Mouse (Mus musculus) neural tube, embryonic 15.5 days (tissue): ENCODE results near the gene Dnajb1. TPM values are rescaled to one million over a fixed set of nuclear protein-coding genes. Genes with fewer than 3 reads are reported as not detected.
A peak's percentile ranks its signal among the peaks of the same experiment; 100 is the strongest.
"Not testable (repeated sequence)": the region's sequence is repeated elsewhere in the genome, so short reads cannot be mapped to it uniquely, and the experiment has no call there.

Experiments used
- ATAC-seq: fragments of 200-750 bp; cut with Nextera tagmentation; 2 replicates; pipeline ENCODE4 v1.8.0; 2017; ENCODE audit warnings: mild to moderate bottlenecking, moderate TSS enrichment, moderate library complexity; ENCODE audit not compliant: low FRiP score
- H3K27ac ChIP-seq: fragments of 300-500 bp; sonication (generic); replicated peaks from 2 replicates; pipeline ENCODE4 v1.5.1; 2015; ENCODE audit warnings: mild to moderate bottlenecking, inconsistent platforms
- H3K27me3 ChIP-seq: fragments of 300-500 bp; sonication (generic); replicated peaks from 2 replicates; pipeline ENCODE4 v1.6.1; 2015; ENCODE audit warnings: inconsistent platforms
- H3K36me3 ChIP-seq: fragments of 300-500 bp; sonication (generic); 2 replicates; pipeline ENCODE4 v1.6.1; 2015; ENCODE audit warnings: inconsistent platforms
- H3K4me1 ChIP-seq: fragments of 300-500 bp; sonication (generic); 2 replicates; pipeline ENCODE4 v1.6.1; 2015; ENCODE audit warnings: inconsistent platforms
- H3K4me2 ChIP-seq: fragments of 300-500 bp; sonication (generic); 2 replicates; pipeline ENCODE4 v1.6.1; 2015; ENCODE audit warnings: inconsistent platforms, mild to moderate bottlenecking, moderate library complexity
- H3K4me3 ChIP-seq: fragments of 300-500 bp; sonication (generic); replicated peaks from 2 replicates; pipeline ENCODE4 v1.5.1; 2015; ENCODE audit warnings: mild to moderate bottlenecking, inconsistent platforms
- H3K9ac ChIP-seq: fragments of 300-500 bp; sonication (generic); replicated peaks from 2 replicates; pipeline ENCODE4 v1.6.1; 2015; ENCODE audit warnings: mild to moderate bottlenecking, inconsistent platforms
- H3K9me3 ChIP-seq: fragments of 300-500 bp; sonication (generic); replicated peaks from 2 replicates; pipeline ENCODE4 v1.6.1; 2016; ENCODE audit warnings: inconsistent platforms
- WGBS: fragments of 180-500 bp; shearing (Covaris S2); methylation state at CpG from one replicate; pipeline ENCODE4 v1.1.7; 2015; ENCODE audit warnings: mixed read lengths; 5-methylcytosine and 5-hydroxymethylcytosine counted together
- polyA plus RNA-seq: library from polyadenylated mRNA; unstranded; fragments of >200 nt; fragmentation: Nextera tagmentation; extraction: Ambion mirVana; gene quantifications from 2 replicates; pipeline ENCODE4 v1.2.1, GENCODE M21; 2015

The Dnajb1 gene
- 57.9 and 63.1 TPM in 2 replicates for polyA plus RNA-seq

DNA sequence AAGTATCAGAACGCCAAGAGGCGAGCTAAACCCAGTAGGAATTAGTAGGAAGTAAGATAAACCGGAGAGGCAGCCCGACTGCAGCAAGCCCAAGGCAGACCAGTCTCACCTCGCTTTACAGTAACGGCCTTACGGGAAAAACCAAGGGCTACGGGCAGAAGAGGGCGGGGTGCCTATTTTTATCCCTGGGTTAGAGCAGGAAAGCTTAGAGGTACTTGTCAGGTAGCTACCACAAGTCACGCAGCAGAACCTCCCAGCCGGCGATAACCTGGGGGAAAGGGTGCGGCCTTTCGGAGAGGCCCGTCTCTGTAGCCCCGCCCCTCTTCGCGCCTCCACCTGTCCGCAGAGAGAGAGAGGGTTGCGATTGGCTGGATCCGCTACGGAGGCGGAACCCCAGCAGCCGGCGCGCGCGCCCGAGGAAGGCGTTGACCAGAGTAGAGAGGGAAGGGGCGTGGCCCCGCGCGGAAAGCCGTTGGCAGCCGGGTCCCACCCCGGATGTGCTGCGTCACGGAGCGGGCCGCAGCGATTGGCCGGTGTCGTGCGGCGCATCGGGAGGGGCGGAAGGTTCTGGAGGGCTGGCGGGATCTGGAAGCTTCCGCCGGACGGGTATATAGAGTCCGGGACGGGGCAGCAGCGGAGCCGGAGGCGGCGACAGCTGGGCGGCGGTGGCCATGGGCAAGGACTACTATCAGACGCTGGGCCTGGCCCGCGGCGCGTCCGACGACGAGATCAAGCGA, at the start of gene Dnajb1, which contains the start of gene Tecr:
TSS of gene Dnajb1 (plus strand) at position 533 of the 737 bp plus-strand sequence.
TSS of gene Tecr (minus strand) at position 311 of the 737 bp plus-strand sequence.
- Histone ChIP-seq H3K9me3 (no peaks in the 10 kb centered on the region), H3K4me2 (peak within 1 kb of the TSS; percentile 83), H3K27me3 (no peaks in the 10 kb centered on the region), H3K4me3 (peak within 1 kb of the TSS; percentile 78), H3K36me3 (peaks cover 30% of the 10 kb centered on the region), H3K27ac (peak within 1 kb of the TSS; percentile 97), H3K4me1 (peaks cover 31% of the 10 kb centered on the region), H3K9ac (peak within 1 kb of the TSS; percentile 71)
- under 1% methylated on average over 65 of the region's 69 CpGs for WGBS
- peak; percentile 97 for ATAC-seq

DNA sequence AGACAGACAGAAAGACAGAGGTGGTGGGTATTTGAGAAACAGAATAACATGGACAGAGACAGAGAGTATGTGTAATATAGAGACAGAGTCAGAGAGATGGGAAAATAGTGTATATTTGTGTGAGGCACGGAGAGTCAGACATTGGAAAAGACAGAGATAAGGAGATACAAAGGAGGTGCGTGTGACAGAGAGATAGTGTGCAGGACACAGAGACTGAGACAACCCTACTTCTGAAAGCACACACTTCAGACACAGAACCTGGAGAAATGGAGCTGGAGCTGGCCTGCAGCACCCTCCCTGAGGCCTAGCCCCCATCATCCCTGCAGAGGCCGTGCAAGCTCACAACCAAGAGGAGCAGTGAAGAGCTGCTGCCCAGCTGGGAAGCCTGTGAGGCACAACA, 45.3 kb upstream of the Dnajb1 start:
- no peak overlapping the region for H3K9ac ChIP-seq
- no peaks in the 10 kb centered on the region for H3K36me3 ChIP-seq
- peaks cover 8% of the 10 kb centered on the region for H3K4me1 ChIP-seq
- H3K4me3 ChIP-seq: no peak overlapping the region
- ATAC-seq: no peak
- H3K9me3 ChIP-seq: no peaks in the 10 kb centered on the region
- no peak overlapping the region for H3K4me2 ChIP-seq
- H3K27ac ChIP-seq: no peak overlapping the region
- H3K27me3 ChIP-seq: no peaks in the 10 kb centered on the region
- 85% methylated on average over 3 of the region's 3 CpGs for WGBS

DNA sequence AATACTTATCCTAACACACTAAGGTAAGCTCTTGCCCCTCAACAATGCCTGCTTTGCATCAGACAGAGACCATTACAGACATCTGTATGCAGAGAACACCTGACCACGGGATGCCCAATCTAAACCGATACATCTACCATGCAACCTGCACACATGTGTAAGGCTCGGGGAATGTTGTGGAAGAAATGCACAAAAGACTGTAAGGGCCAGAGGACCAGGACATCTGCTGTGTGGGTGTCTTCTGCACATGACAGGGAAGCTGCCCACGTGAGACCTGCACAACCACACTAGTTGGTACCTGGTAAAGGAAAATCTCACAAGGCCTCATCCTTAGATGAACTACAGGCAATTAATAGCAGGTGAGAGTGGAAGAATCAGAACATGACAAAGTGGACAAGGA, 44.7 kb upstream of the Dnajb1 start:
- H3K27me3 ChIP-seq: no peaks in the 10 kb centered on the region
- H3K9me3 ChIP-seq: no peaks in the 10 kb centered on the region
- no peak overlapping the region for H3K9ac ChIP-seq
- no peaks in the 10 kb centered on the region for H3K36me3 ChIP-seq
- no peak overlapping the region for H3K4me2 ChIP-seq
- H3K4me3 ChIP-seq: no peak overlapping the region
- H3K4me1 ChIP-seq: peaks cover 14% of the 10 kb centered on the region
- H3K27ac ChIP-seq: no peak overlapping the region
- WGBS: 75% methylated on average over 4 of the region's 4 CpGs
- ATAC-seq: no peak

DNA sequence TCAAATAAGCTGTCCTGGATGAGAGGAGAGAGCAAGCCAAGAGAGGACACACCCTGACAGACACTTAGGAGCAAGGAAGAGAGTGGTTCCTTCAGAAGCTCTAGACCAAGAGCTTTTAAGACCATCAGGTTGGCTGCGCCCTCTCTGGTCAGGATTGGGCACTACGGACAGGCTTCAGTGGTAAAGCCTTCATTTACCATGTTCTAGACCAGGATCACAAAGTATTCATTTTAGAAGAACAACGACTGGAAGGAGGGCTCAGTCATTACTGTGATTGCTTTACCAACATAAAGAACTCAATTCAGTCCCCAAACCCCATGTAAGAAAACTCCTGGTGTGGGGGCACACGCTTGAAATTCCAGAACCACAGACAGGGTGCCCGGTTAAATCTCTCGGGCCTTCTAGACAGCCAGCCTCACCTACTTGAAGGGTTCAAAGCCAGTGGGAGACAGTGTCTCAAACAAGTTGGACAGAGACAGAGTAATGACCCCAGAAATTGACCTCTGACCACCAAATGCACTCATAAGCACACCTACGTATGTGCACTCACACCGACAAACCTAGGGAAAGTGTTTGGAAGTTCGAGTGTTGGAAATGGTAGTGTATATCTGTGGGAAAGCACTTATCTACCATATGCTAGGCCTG, 42.1 kb upstream of the Dnajb1 start:
- 77% methylated on average over 9 of the region's 9 CpGs for WGBS
- Histone ChIP-seq H3K4me2 (peak overlapping the region; percentile 85; the same call in 1 of the 2 replicates), H3K4me1 (peaks cover 29% of the 10 kb centered on the region)

DNA sequence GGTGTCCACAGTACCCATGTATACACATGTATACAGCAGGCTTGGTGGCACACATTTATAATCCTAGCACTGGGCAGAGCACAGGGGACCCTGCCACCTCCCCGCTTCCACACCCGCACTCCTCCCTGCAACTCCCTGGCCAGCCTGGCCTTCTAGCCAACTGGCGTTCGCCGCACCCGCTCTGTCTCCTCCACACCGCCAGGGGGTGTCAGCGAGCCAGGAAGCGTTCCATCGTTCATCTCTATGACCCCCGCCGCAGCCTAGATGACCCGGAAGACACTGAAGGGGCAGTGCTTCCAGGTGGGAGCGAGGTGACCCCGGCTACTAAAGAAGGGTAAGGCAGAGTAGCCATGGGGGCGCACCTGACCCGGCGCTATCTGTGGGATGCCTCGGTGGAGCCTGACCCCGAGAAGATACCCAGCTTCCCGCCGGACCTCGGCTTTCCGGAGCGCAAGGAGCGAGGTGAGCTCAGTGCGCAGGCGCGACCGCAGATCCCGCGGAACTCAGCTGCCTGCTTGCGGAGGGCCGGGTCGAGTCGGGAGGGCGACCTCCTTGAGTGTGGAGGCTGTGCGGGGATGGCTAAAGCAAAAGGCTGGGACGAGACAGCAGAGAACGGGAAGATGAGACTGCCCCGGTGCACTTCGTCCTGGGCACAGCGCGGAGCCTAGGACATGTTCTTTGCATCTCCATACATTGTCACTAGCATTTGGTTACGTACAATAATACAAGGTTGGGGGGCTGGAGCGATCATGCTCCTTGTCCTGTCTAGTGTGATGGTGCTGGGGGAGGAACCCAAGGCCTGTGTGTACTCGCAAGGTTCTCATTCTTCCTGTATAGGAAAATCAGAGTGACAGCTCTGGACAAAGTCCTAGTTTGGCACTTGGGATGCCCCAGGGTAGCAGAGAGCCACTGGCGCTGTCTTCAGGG, 41.3 kb upstream of the Dnajb1 start, which contains the start of gene Ndufb7:
TSS of gene Ndufb7 (plus strand) at position 203 of the 927 bp plus-strand sequence.
- H3K9me3 ChIP-seq: no peaks in the 10 kb centered on the region
- H3K4me1 ChIP-seq: peaks cover 29% of the 10 kb centered on the region
- H3K9ac ChIP-seq: peak within 1 kb of the TSS; percentile 66
- H3K4me3 ChIP-seq: peak within 1 kb of the TSS; percentile 77
- under 1% methylated on average over 48 of the region's 48 CpGs for WGBS
- H3K4me2 ChIP-seq: peak within 1 kb of the TSS; percentile 85
- H3K27me3 ChIP-seq: no peaks in the 10 kb centered on the region
- peak within 1 kb of the TSS; percentile 85 for H3K27ac ChIP-seq
- peaks cover 18% of the 10 kb centered on the region for H3K36me3 ChIP-seq
- ATAC-seq: peak; percentile 88

More for the DNA sequence above, 42.1 kb upstream of the Dnajb1 start:
- ATAC-seq: 0 out of 2 replicates have a peak, but pooled peaks have one; percentile 10
- Histone ChIP-seq H3K27me3 (no peaks in the 10 kb centered on the region), H3K36me3 (peaks cover 10% of the 10 kb centered on the region), H3K27ac (no peak overlapping the region), H3K9ac (no peak overlapping the region), H3K4me3 (no peak overlapping the region; the same call in 1 of the 2 replicates), H3K9me3 (no peaks in the 10 kb centered on the region)

DNA sequence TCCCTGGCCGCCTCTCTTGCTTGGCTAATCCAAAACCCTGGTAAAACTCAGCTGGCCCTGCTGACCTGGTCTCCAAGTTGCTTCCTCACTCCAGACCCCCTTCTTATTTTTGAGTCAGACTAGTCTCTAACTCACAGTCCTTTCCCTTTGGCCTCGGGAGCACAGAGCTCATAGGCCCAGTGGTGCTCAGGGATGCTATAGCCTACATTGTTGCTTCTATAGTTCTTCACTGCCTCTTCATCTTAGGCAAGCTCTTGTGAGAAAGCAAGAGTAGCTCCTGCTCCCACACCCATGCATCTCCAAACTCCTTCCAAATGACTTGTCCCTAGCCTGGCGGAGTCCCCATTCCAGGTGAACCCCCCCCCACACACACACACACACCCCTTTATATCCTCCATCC, 40.3 kb upstream of the Dnajb1 start:
- Histone ChIP-seq H3K27ac (no peak overlapping the region), H3K27me3 (no peaks in the 10 kb centered on the region), H3K9ac (peak overlapping the region; percentile 66), H3K4me3 (peak overlapping the region; percentile 77), H3K4me1 (peaks cover 29% of the 10 kb centered on the region), H3K9me3 (no peaks in the 10 kb centered on the region), H3K4me2 (peak overlapping the region; percentile 85), H3K36me3 (peaks cover 27% of the 10 kb centered on the region)
- WGBS: 54% methylated on average over 3 of the region's 3 CpGs
- no peak for ATAC-seq

DNA sequence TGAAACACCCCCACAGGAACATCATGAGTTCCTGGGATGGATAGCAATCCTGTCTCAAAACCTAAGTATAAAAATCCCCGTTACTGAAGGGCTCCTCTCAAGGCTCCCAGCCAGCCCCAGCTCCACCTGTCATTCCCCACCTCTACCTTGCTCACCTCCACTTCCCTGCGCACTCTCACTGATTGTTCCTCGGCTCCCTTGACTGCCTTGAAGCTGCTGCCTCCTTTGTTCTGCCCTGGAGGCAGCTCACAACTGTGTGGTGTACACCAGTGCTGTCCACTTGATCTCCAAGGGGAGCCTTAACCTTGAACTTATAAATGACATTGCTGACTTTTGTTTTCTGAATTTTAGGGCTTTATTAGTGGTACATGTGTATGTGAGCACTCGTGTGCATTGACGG, 39.9 kb upstream of the Dnajb1 start:
- 76% methylated on average over 5 of the region's 5 CpGs for WGBS
- ATAC-seq: no peak
- Histone ChIP-seq H3K9me3 (no peaks in the 10 kb centered on the region), H3K4me3 (peak overlapping the region; percentile 77), H3K4me1 (peaks cover 29% of the 10 kb centered on the region), H3K4me2 (peak overlapping the region; percentile 85), H3K9ac (peak overlapping the region; percentile 66), H3K27me3 (no peaks in the 10 kb centered on the region), H3K36me3 (peaks cover 30% of the 10 kb centered on the region), H3K27ac (no peak overlapping the region)

DNA sequence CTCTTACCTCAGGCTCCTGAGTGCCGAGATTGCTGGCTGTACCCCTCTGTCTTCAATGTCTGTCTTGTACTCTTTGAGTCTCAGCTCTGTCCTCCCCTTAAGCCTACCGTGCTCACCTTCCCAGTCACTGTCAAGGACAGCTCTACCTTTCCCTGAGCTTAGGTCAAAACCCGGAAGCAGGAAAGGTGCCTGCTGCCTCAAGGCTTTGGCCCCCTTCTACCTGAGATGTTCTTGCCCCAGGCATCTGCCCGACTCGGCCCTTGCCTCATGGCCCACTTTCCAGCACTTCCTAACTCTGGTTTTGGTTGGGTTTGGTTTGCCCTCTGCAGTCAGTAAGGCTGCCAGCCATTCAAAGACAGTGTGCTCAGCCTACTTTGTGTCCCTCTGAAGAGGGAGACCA, 39.2 kb upstream of the Dnajb1 start:
- no peak overlapping the region for H3K4me2 ChIP-seq
- H3K9ac ChIP-seq: no peak overlapping the region
- ATAC-seq: no peak
- no peak overlapping the region for H3K4me3 ChIP-seq
- H3K27ac ChIP-seq: no peak overlapping the region
- 81% methylated on average over 5 of the region's 5 CpGs for WGBS
- no peaks in the 10 kb centered on the region for H3K27me3 ChIP-seq
- peaks cover 29% of the 10 kb centered on the region for H3K4me1 ChIP-seq
- peaks cover 32% of the 10 kb centered on the region for H3K36me3 ChIP-seq
- no peaks in the 10 kb centered on the region for H3K9me3 ChIP-seq

DNA sequence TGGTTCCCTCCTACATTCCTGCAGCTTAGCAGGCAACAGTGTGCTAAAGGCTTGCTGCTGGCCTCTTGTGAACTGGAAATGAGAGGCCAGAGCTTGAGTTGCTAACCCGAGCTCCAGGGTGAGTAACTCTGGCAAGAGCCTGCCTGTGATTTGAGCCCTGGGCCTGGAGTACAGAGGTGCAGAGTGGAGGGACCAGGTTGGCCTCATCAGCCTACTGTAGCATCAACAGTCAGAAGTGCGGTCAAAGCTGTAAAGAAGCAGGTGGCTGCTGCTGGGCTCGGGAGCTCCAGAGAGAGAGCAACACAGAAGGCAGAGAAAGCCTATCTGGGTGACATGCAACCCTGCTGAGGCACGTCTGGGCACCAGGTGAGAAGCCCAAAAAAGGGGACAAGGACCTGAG, 38.8 kb upstream of the Dnajb1 start:
- WGBS: 82% methylated on average over 4 of the region's 4 CpGs
- Histone ChIP-seq H3K4me2 (no peak overlapping the region), H3K9me3 (no peaks in the 10 kb centered on the region), H3K27ac (no peak overlapping the region), H3K36me3 (peaks cover 32% of the 10 kb centered on the region), H3K9ac (no peak overlapping the region), H3K4me3 (no peak overlapping the region), H3K4me1 (peaks cover 31% of the 10 kb centered on the region), H3K27me3 (no peaks in the 10 kb centered on the region)
- ATAC-seq: no peak

DNA sequence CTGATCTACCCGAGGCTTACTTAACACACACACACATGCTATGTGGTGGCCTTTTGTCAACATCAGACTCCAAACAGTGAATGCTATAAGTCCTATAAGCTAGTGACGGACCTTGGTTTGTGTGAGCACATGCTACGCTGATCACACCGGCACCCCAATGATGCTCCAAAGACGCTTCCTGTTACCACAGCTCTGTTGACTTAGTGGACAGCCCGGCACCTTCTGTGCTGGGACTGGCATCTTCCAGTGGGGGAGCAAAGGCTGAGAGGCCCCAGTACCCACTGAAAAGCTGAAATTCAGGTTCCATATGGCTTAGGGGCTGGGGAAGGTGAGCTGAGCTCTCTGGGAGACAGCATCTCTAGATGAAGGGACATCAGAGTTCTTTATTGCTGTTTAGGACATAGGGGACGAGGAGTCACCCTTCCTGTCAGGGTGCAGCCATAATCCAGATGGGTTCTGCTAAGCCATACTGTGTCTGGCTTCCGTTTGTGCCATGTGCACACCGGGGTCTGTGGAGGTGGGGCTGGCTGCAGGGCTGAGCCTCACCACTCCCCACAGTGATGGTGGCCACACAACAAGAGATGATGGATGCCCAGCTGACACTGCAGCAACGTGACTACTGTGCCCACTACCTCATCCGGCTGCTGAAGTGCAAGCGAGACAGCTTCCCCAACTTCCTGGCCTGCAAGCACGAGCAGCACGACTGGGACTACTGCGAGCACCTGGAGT, 37.6 kb upstream of the Dnajb1 start:
- Histone ChIP-seq H3K4me1 (peaks cover 44% of the 10 kb centered on the region), H3K4me2 (no peak overlapping the region), H3K4me3 (no peak overlapping the region), H3K36me3 (peaks cover 32% of the 10 kb centered on the region), H3K9ac (no peak overlapping the region), H3K27me3 (no peaks in the 10 kb centered on the region), H3K9me3 (no peaks in the 10 kb centered on the region), H3K27ac (no peak overlapping the region)
- WGBS: 88% methylated on average over 15 of the region's 15 CpGs
- no peak for ATAC-seq

DNA sequence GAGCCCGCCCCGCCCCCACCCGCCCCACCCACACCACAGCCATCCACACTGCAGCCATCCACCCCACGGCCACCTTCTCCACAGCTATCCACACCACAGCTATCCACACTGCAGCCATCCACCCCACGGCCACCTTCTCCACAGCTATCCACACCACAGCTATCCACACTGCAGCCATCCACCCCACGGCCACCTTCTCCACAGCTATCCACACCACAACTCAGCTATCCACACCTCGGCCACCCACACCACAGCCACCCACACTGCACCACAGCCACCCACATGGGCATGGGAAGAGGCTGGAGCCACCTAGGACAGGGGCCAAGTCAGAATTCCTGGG, 37.0 kb upstream of the Dnajb1 start:
- not testable (repeated sequence) for ATAC-seq, H3K27me3 ChIP-seq, H3K4me3 ChIP-seq, H3K27ac ChIP-seq, H3K9ac ChIP-seq, H3K4me2 ChIP-seq, H3K9me3 ChIP-seq
- Histone ChIP-seq H3K36me3 (peaks cover 32% of the 10 kb centered on the region), H3K4me1 (peaks cover 49% of the 10 kb centered on the region)
- 96% methylated on average over 7 of the region's 7 CpGs for WGBS
